Mouse (Mus musculus): ENCODE measurements around the gene Lgals3bp.

DNA sequence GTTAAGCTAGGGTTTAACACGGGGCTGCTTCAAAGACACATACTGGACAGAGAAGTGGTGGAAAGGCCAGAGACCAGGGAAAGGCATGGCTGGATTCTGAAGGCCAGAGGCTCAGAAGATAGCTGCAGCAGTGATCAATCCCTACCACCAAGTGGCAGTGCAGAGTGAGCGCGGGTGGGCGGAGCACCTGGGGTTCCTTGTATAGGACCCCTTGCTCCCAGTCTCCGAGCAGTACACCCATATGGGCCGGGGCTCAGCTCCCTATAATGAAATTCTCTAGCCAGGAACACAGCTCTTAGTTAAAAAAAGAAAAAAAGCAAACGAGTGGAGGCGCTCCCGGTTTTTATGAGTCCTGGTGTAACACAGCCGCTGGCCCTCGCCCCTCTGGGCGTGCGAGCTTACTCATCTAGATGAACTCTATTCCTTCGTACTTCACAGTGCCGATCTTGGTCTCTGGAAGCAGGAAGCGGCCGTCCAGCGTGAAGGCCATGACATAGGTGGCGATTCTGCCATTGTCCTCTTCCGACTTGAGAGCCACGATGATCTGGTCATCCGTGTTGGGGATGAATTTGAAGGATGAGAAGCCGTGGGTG, 5.5 kb upstream of the Lgals3bp start:
- TF ChIP-seq CTCF (IDR thresholded peaks at IDR 0.05; ENCODE audit: extremely low read depth, insufficient read depth, insufficient read length, insufficient replicate concordance) (no peak), POLR2A (IDR thresholded peaks at IDR 0.05; ENCODE audit: low read depth, low read length) (no peak)
